Mouse (Mus musculus) heart, postnatal 36 days (tissue): ENCODE results near the gene Lrrc52. TPM values are rescaled to one million over a fixed set of nuclear protein-coding genes. Genes with fewer than 3 reads are reported as not detected.

Experiments used
- DNase-seq, 2 experiments: peaks; one replicate each; pipeline ENCODE4 v3.0.0; 2021 to 2022
- intact Hi-C: fragments of 180-260 bp; cut with DNase I; formaldehyde crosslinking; loops from one replicate; pipeline ENCODE4 v1.15.1; 2025
- total RNA-seq, 2 experiments: library from RNA; stranded (reverse); gene quantifications; 2 replicates each; pipeline ENCODE4 v1.2.3; 2021

Gene Lrrc52
- 1 to 10 TPM; 1.2 to 1.4 TPM for total RNA-seq

- intact Hi-C loops: no loop called here
- peak; percentile 79 to 80 for DNase-seq
Observed at GRCm38 (mm10) chr1:167466765-167467426, at the start of gene Lrrc52. Gene Lrrc52 (minus strand): TSS chr1:167466780.

- intact Hi-C loops: no loop called here
Observed at GRCm38 (mm10) chr1:167511621-167512020, 45.0 kb upstream of the Lrrc52 start.

GRCm38 (mm10) chr1:167506048-167506447, 39.5 kb upstream of the Lrrc52 start:
- intact Hi-C loops: no loop called here
- no peak for DNase-seq

More at GRCm38 (mm10) chr1:167511621-167512020, 45.0 kb upstream of the Lrrc52 start:
- DNase-seq: no peak

GRCm38 (mm10) chr1:167505427-167505826, 38.8 kb upstream of the Lrrc52 start:
- DNase-seq: no peak

GRCm38 (mm10) chr1:167499097-167499850, 32.7 kb upstream of the Lrrc52 start:
- intact Hi-C loops: no loop called here
- DNase-seq: no peak

More at GRCm38 (mm10) chr1:167505427-167505826, 38.8 kb upstream of the Lrrc52 start:
- intact Hi-C loops: no loop called here

GRCm38 (mm10) chr1:167497991-167498390, 31.4 kb upstream of the Lrrc52 start:
- intact Hi-C loops: no loop called here
- no peak for DNase-seq

GRCm38 (mm10) chr1:167497560-167497959, 31.0 kb upstream of the Lrrc52 start:
- intact Hi-C loops: no loop called here

GRCm38 (mm10) chr1:167491501-167491900, 24.9 kb upstream of the Lrrc52 start:
- no peak for DNase-seq
- intact Hi-C loops: no loop called here

More at GRCm38 (mm10) chr1:167497560-167497959, 31.0 kb upstream of the Lrrc52 start:
- no peak for DNase-seq

- intact Hi-C loops: no loop called here
- DNase-seq: no peak
Observed at GRCm38 (mm10) chr1:167487933-167488332, 21.4 kb upstream of the Lrrc52 start.

- DNase-seq: no peak
- intact Hi-C loops: no loop called here
Observed at GRCm38 (mm10) chr1:167486959-167487680, 20.5 kb upstream of the Lrrc52 start.

GRCm38 (mm10) chr1:167482863-167483262, 16.3 kb upstream of the Lrrc52 start:
- DNase-seq: no peak
- intact Hi-C loops: no loop called here

GRCm38 (mm10) chr1:167473585-167473984, 7.0 kb upstream of the Lrrc52 start:
- intact Hi-C loops: no loop called here
- DNase-seq: no peak

- intact Hi-C loops: no loop called here
- DNase-seq: no peak
Observed at GRCm38 (mm10) chr1:167467916-167468315, 1.3 kb upstream of the Lrrc52 start.

- intact Hi-C loops: no loop called here
Observed at GRCm38 (mm10) chr1:167457311-167457710, 9.3 kb downstream of the Lrrc52 start.

GRCm38 (mm10) chr1:167453048-167453447, 13.5 kb downstream of the Lrrc52 start:
- intact Hi-C loops: no loop called here
- no peak for DNase-seq

More at GRCm38 (mm10) chr1:167457311-167457710, 9.3 kb downstream of the Lrrc52 start:
- DNase-seq: no peak

- no peak for DNase-seq
- intact Hi-C loops: no loop called here
Observed at GRCm38 (mm10) chr1:167452456-167452855, 14.1 kb downstream of the Lrrc52 start.

GRCm38 (mm10) chr1:167448598-167448997, 18.0 kb downstream of the Lrrc52 start:
- intact Hi-C loops: loop anchor here (1.0 to 5.0 kb wide), 2 partner anchors 169 to 189 kb away; no protein-coding TSS in a partner anchor
- no peak for DNase-seq

GRCm38 (mm10) chr1:167448088-167448487, 18.5 kb downstream of the Lrrc52 start:
- intact Hi-C loops: loop anchor here (1.0 to 5.0 kb wide), 2 partner anchors 169 to 189 kb away; no protein-coding TSS in a partner anchor
- DNase-seq: no peak

GRCm38 (mm10) chr1:167446516-167446915, 20.1 kb downstream of the Lrrc52 start:
- intact Hi-C loops: loop anchor here (5.0 kb wide), 1 partner anchor 171 kb away; no protein-coding TSS in a partner anchor
- DNase-seq: no peak

GRCm38 (mm10) chr1:167445167-167445566, 21.4 kb downstream of the Lrrc52 start:
- DNase-seq: no peak
- intact Hi-C loops: loop anchor here (5.0 kb wide), 1 partner anchor 172 kb away; no protein-coding TSS in a partner anchor
